Mouse (Mus musculus) T-helper 2 cell (primary cell): ENCODE results near the gene Slc8b1.

Experiments used
- in situ Hi-C: fragments of 300-600 bp; cut with MboI, MseI; formaldehyde crosslinking; loops from one replicate; pipeline ENCODE4 v1.15.1; 2025; ENCODE audit warnings: high pct_unique_total_duplicates

Slc8b1 gene

DNA sequence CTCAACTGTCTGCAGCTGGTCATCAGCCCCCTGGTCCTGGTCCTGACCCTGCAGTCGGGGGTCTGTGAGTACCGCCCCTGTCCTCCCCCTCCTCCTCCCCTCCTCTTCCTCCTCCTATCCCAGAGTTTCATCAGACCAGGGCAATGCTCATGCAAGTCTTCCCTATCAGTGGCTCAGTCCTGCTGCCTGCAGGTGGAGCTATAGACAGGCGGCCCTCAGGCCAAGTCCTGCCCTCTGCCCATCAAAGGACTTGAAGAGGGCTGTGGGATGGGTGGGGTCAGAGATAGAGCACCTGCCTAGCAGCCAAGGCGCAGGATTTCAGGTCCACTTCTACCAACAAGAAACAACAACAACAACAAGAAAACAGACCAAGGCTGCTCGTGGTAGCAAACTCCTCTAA is 14.8 kb downstream of the Slc8b1 start:
- in situ Hi-C loops = no loop called here

DNA sequence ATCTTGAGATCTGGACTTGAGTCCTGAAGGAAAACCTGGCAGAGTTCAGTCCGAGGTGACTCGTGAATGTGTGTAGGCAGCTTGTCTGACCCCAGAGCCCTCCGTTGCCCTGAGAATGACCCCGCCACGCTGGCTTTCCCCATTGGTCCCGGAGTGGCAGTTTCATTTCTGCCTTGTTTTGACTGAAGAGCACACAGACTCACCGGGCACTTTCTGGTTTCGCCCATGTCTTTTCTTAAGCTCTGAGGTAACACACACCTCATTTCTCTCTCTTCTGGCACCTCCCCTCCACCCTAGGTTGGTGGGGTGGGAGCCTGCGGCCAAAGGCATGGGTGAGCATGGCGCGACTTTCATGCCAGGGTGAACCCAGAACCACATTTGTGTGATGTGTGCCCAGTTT is 15.3 kb downstream of the Slc8b1 start:
- in situ Hi-C loops = no loop called here

DNA sequence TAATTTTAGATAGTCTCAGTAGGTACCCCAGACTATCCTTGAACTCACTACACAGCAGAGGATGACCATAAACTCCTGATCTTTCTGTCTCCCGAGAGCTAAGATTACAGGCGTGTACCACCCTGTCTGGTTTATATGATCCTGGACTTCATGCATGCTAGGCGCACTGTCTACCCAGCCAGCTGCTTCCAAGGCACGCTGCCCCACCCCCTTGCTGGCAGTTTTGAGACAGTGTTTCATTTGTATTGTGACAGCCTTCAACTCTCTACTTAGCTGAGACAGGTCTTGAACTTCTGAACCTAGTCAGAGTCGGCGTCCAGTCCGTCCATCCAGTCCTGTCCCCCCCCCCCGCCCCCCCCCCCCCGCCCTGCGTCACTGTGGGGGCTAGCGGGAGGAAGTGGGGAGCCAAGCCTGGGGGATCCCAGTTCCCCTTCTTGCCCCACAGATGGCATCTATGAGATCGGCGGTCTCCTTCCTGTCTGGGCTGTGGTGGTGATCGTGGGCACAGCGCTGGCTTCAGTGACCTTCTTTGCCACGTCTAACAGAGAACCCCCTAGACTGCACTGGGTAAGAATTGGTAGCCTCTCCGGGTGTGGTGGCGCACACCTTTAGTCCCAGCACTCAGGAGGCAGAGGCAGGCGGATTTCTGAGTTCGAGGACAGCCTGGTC is 16.5 kb downstream of the Slc8b1 start:
- in situ Hi-C loops = no loop called here

DNA sequence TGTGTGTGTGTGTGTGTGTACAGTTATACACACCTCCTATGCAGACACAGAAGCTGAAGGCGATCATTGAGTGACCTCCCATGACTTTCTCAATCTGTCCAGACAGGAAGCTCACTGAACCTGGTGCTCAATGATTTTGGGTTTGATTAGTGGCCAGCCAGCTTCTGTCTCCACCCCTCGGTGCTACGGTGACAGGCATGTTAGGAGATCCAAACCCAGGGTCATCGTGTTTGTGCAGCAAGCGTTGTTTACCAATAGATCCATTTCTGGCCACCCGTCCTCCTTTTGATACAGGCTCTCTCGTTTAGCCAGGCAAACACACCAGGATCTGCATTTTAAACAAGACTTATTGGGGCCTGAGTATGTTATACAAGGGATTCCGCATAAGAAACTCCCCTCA is 20.7 kb downstream of the Slc8b1 start:
- in situ Hi-C loops = no loop called here

DNA sequence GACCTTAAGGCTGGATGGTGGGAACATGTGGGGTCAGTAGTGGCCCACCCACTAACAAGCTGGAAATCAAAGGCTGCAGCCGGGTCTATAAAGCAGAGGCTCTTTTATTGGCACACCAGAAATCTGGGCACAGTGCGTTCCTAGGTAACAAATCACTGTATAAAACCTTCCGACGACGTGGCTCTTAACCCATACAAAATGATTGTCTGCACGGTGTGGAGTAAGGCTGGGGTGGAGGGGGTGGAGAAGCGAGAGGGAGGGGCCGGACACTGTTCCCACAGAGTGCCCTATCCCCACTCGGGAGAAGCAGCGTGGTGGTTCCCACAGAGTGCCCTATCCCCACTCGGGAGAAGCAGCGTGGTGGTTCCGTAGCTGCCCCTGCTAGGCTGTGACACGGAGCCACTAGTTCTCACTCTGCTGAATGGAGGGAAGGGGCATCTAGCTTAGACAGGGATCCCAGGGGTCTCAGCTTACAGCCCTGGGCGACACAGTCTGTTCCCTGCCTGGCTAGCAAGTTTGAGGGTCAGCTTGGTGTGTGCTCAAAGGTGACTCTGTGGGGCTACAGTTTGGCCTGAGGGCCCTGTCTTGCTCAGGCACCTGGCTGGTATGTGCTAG is 23.2 kb downstream of the Slc8b1 start:
- in situ Hi-C loops = no loop called here

DNA sequence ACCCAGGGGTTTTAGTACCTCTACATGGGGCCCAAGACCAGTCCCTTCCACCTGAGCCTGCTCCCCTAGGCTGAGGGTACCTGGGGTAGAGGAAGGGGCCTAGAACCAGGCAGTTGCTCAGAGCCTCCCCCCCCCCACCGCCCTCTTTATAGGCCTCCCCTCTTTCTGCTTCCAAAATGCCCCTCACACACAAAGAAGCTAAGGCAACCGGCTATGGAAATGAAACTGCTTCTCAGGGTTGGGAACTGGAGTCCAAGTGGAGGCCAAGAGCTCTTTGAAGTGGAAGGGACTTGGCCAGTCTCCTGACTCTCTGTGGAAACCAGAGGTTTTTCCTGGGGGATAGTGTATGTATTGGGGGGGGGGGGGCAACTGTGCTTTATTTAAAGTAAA is 23.7 kb downstream of the Slc8b1 start:
- in situ Hi-C loops = no loop called here

DNA sequence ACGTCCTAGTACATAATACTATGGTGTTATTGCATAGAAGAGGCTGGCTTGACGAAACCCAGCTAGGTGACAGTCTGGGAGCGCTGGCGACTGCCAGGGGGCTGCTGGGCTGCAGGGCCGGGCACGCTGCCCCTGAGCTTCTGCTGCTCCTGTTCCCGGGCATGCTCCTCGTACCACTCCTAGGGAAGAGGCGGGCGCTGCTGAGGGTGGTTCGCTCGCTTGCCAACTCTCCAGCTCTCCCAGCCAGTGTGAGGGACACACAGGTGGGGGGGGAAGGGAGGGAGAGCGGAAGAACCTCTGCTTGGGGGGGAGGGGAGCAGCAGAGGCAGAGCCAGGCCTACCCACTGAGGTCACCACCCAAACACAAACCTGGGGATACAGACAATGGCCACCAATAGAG is 25.1 kb downstream of the Slc8b1 start:
- in situ Hi-C loops = no loop called here

DNA sequence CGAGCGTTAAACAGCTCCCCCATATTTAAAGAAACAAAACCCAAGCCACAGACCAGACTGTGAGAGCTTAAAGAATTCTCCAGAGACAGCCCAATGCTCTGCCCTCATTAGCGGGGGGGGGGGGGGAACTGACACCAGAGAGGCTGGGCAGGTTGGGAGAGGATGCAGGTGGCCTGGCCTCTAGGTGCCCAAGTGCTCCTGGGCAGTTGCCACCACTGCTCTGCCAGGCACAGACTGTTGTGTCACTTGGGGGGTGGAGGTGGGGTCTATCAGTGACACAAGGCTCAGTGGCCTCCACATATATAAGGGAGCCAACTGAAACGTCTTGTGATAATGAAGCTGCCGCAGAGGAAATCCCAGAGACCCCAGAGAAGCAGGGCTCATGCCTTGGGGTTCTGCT is 25.7 kb downstream of the Slc8b1 start:
- in situ Hi-C loops = no loop called here

DNA sequence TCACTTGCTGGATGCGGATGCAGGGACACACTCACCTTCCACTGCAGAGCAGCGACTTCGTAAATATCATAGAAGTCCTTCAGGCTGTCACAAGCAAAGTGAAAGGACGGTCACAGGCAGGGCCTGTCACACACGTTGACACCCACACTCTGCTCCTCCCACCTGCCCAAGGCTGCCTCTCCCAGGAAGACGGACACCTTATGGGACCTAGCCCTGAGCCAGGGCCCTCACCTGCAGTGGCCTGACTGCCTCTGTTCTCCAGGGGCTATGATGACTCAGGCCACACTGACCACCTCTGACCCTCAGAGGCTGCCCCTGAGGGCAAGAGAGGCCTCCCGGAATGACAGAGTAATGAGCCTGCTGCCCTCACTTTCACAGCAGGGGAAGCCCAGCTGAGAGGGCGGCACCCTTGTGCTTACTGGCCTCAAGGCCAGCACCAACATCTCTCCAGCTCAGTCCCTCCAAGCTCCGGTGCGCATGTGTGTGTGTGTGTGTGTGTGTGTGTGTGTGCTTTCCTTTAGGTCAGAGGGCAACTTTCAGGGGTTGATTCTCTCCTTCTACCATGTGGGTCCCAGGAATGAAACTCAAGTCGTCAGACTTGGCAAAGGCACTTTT is 37.4 kb downstream of the Slc8b1 start:
- in situ Hi-C loops = no loop called here

DNA sequence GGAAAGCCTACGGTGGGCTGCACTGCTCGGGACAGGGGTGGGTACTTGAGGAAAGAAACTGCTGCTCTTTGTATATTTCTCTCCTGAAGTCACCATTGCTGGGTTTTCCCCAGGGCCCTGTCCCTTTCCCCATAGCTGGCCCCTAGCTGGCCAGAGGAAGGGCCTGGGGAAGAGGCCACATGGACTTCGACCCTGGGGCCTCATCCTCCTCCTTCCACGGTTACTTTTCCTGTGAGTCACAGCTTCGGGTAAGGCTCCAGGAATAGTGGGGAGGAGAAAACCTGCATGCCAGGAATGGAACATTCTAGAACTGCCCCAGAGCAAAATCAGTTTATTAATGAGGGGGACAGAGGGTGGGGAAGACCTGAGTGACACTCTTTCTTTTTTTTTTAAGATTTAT is 39.2 kb downstream of the Slc8b1 start:
- in situ Hi-C loops = no loop called here

DNA sequence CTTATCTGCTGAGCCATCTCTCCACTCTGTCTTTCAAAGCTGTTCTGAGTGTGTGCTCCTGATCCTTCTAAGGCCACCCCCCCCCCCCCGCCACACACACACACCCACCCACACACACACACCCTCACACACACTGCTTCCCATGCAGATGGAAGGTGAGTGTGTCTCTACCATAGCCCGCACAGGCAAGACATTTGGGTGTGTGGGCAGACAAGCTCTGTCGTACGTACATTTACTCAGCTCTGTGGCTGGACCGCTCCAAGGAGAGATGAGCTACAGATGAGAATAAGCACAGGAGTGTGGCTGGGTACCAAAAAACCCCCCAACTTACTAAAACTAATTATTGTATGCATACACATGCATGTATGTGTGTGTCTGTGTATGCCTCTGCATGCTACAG is 39.7 kb downstream of the Slc8b1 start:
- in situ Hi-C loops = no loop called here

DNA sequence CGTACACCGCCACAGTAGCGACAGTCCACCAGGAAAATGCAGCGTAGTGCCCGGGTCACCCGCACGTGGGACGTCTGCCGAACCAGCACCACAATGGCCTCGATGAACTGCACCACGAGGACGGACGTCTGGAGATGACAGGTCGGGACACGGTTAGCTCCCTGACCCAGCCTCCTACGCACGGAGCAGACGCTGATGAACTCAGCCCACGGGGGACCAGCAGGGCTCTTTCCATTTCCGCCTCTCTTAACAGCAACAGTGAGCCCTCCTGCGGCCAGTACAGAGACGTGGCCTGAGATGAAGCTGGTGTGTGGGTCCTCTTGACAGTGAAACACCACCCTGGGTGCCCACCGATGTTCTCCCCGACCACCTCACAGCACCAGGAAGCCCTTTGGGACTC is 44.9 kb downstream of the Slc8b1 start:
- in situ Hi-C loops = no loop called here

DNA sequence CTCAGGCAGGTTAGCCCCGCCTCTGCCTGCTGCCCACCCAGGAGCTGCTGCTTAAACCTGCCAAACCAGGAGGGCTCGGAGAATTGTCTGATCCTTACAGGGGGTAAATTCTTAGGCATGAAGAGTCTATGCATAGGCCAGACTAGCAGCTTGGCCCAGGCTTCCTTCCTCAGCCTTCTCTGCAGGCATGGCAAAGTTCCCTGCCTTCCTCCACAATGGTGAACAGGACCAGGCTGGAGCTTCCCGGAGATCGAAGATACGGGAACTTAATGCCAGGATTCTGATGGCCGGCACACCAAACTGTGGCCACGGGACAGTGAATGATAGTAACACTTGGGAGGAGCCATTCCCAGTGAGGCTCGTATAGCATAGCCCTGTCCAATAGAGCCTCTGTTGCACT is 47.1 kb downstream of the Slc8b1 start:
- in situ Hi-C loops = no loop called here

DNA sequence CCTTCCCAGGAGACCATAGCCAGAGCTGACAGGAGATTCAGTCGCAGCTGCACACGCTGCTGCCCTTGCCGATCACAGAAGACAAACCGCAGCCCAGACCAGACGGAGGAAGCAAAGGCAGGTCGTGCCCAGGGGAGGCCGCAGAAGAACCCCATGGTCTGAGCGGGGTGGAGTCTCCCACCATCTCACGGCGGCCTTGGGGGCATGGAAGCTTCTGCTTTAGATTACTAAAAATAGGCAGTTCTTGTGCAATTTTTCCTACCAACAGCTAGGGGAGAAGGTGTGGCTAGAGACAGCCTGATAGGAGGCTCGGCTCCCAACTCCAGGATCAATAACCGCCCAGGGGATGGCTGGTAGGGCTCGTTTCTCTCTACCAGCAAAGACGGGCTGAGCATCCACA is 47.8 kb downstream of the Slc8b1 start:
- in situ Hi-C loops = no loop called here

DNA sequence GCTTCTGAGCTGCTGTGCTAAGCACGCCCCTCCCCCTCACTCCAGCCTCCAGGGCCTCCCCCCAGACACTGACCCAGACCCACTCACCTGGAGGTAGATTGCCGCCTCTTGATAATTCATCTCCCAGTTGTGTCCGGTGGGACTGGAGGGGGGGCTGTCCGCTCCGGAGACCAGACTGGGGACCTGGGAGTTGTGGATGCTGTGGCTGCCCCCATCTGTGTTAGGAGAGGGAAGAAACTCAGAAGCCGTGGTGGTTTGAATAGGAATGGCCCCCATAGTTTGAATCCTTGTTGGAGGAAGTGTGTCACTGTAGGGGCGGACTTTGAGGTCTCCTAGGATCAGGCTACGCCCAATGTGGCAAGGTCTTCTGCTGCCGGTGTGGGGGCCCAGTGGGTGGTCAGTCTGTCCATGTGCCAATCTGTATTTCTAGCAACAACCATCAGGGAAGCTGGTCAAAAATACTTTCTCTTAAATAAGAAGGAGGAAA is 49.2 kb downstream of the Slc8b1 start:
- in situ Hi-C loops = no loop called here

DNA sequence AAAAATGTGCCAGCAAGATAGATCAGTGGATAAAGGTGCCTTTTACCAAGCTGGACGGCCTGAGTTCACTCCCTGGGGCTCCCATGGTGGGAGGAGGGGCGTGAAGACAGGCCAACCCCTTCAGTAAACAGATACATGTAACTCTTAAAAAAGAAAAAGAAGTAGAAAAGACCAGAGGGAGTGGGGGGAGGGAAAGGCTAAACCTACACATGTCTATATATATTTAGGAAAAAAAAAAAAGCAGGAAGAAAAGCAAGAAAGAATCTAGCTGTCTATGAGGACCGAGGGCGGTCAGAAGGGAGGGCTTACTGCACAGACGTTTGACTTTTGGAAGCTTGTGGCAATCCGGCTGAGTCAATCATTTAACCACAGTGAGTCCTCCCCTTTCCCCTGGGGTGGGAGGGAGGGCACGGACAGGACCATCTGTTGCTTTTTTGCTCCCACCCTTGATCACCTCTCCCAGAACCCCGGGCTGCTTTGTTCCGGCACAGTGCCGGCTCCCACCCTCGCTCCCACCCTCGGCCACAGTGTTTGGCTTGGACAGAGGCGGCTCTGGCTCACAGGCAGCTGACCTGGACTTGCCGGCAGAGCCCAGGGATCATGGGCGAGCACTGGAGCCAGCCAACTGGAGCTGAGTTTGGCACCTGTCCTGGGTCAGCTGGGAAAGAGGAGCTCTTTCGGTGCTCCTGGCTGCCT is 49.8 kb downstream of the Slc8b1 start:
- in situ Hi-C loops = no loop called here

DNA sequence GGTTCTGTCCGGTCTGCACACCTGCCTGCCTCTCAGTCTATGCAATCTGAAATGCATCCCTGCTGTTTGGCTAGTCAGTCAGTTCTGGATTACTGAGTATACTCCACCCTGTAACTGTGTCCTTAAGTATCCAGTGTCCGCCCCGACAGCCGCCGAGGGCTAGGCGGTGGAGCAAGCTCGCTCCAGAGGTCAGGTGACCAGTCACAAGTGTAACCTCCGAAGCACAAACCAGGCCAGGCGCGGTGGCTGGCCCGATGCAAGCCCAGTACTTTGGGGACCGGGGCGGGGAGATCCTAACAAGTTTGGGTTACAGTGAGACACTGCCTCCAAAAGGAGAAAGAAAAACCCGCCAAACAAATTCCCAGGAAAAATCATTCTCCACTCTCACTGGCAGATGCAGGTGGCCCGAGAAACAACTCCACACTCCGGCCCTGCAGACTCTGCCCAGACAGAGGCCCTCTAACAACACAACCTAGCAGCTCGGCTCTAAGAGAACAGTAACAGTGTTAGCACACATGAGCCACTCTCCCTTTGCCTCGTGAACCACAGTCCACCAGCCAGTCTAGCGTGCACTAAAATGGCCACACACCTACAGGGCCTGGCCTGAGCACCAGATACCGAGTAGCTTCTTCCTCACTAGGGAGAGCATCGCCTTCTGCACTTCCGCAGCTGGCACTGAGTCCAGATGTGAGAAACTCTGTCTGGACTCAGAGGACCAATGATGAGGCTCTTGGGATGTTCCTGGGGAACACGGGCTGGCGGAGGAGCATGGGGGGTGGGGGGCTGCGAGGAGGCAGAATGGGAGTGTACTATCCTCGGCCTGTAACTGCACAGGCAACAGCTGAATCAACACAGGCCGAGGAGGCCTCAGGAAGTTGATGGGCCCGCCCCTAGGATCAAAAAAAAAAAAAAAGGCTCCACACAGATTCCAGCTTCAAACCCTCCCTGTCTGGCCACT is 52.3 kb downstream of the Slc8b1 start:
- in situ Hi-C loops = no loop called here

DNA sequence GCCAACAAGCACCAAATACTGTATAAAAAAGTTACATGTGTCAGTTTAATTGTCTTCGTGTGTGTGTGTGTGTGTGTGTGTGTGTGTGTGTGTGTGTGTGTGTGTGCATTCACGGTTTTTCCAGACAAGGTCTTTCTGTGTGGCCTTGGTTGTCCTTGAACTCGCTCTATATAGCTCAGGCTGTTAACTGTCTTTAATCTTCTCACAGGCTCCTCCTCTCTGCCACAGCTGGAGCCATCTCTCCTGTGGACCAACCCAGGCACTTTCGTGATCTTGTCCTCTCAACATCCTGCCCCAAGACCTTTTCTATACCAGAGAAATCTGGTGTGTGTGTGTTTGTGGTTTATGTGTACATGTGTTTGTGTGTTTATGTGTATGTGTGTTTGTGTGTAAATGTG is 52.9 kb downstream of the Slc8b1 start:
- in situ Hi-C loops = no loop called here

DNA sequence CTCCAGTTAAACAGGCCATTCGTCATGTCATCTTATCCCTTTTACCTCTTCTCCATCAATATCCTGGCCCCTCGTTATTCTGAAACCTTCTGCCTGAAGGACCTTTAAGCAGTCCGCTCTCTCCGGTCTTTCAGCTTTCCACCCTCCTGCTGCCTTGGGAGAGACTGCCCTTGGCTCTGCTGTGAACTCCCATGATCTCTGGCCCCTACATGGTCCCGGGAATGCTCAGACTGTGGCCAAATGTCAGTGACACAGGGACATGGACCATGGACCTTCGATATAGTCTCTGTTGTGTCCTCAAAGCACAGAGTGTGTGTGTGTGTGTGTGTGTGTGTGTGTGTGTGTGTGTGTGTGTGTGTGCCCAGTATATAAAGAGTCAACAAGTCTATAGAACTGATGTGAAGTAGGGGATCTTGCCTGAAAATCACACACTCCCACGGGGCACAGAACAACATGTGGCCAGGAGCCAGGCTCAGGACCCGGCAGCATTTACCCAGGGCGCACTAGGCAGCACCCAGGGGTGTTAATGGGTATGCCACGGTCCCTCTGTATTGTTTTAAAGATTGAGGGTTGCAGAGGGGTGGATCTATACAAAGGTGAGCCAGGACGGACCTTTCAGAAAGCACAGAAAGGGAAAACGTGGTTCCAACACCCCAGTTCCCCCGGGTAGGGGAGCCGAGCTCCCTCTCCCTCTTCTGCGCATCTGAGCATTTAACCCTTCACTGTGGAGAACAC is 54.4 kb downstream of the Slc8b1 start:
- in situ Hi-C loops = no loop called here

DNA sequence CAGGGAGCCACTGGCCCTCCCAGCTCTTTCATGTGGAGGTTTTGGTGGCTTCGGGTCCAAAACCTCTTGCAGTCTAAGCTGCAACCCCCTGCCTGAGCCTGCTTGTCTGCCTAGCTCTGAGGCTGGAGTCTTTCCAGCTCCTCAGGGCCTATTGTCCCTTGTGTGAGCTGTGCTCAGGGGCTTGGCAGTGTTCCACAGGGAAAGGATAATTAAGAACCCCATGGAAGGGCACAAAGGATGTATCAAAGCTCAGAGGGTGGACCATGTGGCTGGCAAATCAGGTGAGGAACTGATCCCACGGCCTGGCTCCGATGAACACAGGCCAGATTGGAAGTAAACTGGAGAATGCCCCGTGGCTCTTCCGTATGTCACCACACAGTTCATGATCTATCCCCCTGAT is 55.1 kb downstream of the Slc8b1 start:
- in situ Hi-C loops = no loop called here
